Mouse (Mus musculus): ENCODE data around the gene Bcar1. TPM values are rescaled to one million over a fixed set of nuclear protein-coding genes. Genes with fewer than 3 reads are reported as not detected.

The Bcar1 gene
- polyA plus RNA-seq, 1 experiment from 2014 or later = 41.5 TPM

DNA sequence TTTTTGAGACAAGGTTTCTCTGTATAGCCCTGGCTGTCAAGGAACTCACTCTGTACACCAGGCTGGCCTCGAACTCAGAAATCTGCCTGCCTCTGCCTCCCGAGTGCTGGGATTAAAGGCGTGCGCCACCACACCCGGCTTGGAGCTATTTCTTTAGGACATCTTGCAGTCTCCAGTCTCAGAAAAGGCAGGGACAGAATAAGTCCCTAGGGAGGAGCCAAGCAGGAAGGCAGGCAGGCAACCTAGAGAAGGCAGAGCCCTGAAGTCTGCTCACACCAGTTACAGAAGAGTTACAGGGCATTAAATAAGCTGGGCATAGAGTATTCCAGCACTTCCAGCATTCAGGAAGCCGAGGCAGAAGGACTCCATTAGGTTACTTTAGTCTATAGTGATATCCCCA is 18.3 kb downstream of the Bcar1 start:
- Histone ChIP-seq H3K9me3 (replicated peaks) (no peaks in the 10 kb centered on the region), H3K27ac (replicated peaks) (no peak overlapping the region), H3K9ac (replicated peaks) (no peak overlapping the region), H3K4me3 (replicated peaks) (no peak overlapping the region), H3K4me2 (no peak overlapping the region), H3K4me1 (peaks cover 58% of the 10 kb centered on the region), H3K27me3 (replicated peaks) (no peaks in the 10 kb centered on the region), H3K36me3 (peaks cover 6% of the 10 kb centered on the region)
- WGBS = 95% methylated on average over 6 of the region's 6 CpGs
- ATAC-seq (ENCODE audit: low FRiP score) = no peak

DNA sequence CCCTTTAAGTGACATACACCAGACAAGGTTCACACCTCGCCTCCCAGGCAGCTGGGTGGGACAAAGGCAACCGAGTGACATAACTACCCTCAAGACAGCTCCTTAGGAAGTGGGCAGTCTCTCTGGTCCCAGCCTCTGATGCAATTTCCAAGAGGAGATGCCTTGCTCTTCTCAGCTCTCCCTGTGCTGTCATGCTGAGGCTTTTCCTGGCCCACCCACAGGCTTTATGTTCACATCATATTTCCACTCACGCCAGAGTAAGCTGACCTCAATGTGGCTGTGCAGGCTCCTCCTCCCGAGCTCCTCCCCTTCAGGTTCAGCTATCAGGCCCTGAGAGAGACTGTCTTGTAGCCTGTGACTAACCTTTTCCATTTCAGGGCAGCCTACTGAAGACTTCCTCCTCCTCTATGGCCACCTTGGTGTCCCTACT is 23.5 kb downstream of the Bcar1 start:
- WGBS = 69% methylated on average over 4 of the region's 4 CpGs
- H3K9me3 ChIP-seq (replicated peaks) = no peaks in the 10 kb centered on the region
- no peak for ATAC-seq (ENCODE audit: low FRiP score)
- no peak overlapping the region; the same call in 1 of the 2 replicates for H3K27ac ChIP-seq (replicated peaks)
- H3K4me2 ChIP-seq = no peak overlapping the region
- H3K4me1 ChIP-seq = peaks cover 58% of the 10 kb centered on the region
- no peaks in the 10 kb centered on the region for H3K27me3 ChIP-seq (replicated peaks)
- no peak overlapping the region for H3K9ac ChIP-seq (replicated peaks)
- peaks cover 25% of the 10 kb centered on the region for H3K36me3 ChIP-seq
- H3K4me3 ChIP-seq (replicated peaks) = no peak overlapping the region

DNA sequence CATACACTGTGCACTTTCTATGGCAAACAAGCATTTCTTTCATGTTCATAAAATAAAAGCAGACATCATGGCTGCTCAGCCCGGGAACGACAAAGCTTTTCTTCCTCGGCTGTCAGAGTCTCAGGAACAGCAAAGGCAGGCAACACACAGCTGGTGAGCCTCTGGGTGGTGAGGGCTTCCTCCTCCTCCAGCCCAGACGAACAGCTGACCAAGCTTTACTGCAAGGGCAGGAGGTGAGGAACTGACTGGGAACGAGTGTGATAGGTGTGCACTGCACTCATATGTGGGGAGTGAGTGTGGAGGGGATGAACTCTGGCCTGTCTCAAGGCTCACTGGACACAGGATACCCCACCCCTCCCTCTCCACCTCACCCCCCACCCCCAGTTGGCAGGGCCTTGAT is 24.7 kb downstream of the Bcar1 start:
- WGBS = 40% methylated on average over 5 of the region's 5 CpGs
- H3K27ac ChIP-seq (replicated peaks) = peak overlapping the region; percentile 56
- no peak for ATAC-seq (ENCODE audit: low FRiP score)

DNA sequence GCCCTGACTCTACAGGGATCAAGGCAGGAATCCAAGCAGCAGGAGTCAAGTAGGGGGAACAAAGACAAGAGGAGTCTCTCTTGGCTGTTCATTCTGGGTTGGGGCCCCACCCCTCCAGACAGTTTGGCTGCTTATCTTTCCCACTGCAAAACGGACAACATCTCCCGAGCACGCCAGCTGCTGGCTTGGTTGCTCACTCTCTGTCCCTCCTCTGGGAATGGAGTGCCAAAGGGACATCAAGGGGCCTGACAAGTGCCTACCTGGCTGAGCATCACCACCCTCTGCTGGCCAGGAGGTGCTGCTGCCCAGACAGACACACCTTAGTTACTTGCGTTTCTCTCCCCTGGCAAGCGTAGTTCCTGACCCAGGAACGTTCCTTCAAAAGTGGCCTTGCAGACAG is 25.7 kb downstream of the Bcar1 start:
- H3K9me3 ChIP-seq (replicated peaks) = no peaks in the 10 kb centered on the region
- H3K4me2 ChIP-seq = no peak overlapping the region
- peaks cover 47% of the 10 kb centered on the region for H3K36me3 ChIP-seq
- no peak overlapping the region for H3K4me3 ChIP-seq (replicated peaks)
- 45% methylated on average over 6 of the region's 6 CpGs for WGBS
- no peak for ATAC-seq (ENCODE audit: low FRiP score)
- H3K27me3 ChIP-seq (replicated peaks) = no peaks in the 10 kb centered on the region
- H3K9ac ChIP-seq (replicated peaks) = no peak overlapping the region
- H3K27ac ChIP-seq (replicated peaks) = peak overlapping the region; percentile 94
- H3K4me1 ChIP-seq = peaks cover 52% of the 10 kb centered on the region

More for the DNA sequence above, 24.7 kb downstream of the Bcar1 start:
- H3K27me3 ChIP-seq (replicated peaks) = no peaks in the 10 kb centered on the region
- H3K9me3 ChIP-seq (replicated peaks) = no peaks in the 10 kb centered on the region
- no peak overlapping the region for H3K4me3 ChIP-seq (replicated peaks)
- H3K9ac ChIP-seq (replicated peaks) = no peak overlapping the region
- peaks cover 36% of the 10 kb centered on the region for H3K36me3 ChIP-seq
- H3K4me1 ChIP-seq = peaks cover 50% of the 10 kb centered on the region
- H3K4me2 ChIP-seq = no peak overlapping the region

DNA sequence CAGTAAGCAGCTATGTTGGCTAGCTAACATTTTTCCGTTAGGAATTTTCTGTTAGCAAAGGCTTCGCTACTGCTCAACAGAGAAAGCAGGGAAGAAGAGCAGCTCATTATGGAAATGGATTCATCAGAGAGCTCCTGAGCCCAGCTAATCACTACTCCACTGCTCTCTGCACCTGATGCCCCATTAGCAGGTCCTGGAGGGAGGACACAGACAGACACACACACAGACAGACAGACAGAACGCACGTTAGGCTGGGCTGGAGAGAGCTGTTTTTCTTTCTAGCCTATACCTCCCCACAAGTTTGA is 26.2 kb downstream of the Bcar1 start:
- Histone ChIP-seq H3K4me2 (peak overlapping the region; percentile 34; the same call in 1 of the 2 replicates), H3K27ac (replicated peaks) (peak overlapping the region; percentile 94), H3K4me3 (replicated peaks) (no peak overlapping the region), H3K9ac (replicated peaks) (peak overlapping the region; percentile 36), H3K36me3 (peaks cover 48% of the 10 kb centered on the region), H3K4me1 (peaks cover 56% of the 10 kb centered on the region), H3K9me3 (replicated peaks) (no peaks in the 10 kb centered on the region), H3K27me3 (replicated peaks) (no peaks in the 10 kb centered on the region)
- WGBS = 18% methylated on average over 4 of the region's 4 CpGs
- no peak for ATAC-seq (ENCODE audit: low FRiP score)

DNA sequence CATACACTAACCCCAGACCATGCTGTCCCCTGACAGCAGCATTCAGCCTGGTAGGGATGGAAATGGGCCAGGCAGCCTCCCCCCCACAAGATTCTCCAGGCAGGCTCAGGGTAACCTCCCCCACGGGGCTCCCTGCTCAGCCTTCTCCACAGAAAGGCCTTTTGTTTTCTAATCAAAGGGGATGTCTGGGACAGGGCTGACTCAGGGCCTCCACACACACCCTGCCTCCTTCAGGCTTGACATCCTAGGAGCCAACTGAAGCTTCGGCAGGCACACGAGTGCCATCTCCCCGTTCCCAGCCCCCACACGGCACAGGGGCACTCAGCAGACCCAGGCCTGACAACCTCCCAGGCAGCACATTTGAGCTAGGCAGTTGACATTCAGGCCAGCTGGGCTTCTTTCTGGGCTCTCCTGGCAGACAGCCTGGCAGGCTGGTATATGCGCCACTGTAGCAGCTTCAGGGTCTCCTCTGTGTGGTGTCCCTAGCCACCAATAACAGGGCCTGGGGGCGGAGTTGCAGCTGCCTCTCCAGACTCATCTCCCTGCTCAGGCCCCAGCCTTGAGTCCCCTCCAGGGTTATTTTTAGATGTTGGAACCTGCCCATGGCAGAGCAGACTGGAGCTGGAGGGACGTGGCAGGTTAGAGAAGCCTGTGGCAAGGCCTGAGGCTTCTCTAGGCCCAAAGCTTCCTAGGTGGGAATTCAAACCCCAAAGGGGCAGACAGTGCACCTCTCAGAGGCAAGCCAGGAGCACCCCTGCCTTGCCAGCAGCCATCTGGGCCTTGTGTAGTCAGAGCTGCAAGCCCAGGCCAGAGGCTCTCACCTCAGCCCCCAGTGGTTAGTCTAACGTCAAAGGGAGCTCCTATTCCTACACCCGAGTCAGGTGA is 26.8 kb downstream of the Bcar1 start:
- 14% methylated on average over 10 of the region's 10 CpGs for WGBS
- Histone ChIP-seq H3K27me3 (replicated peaks) (no peaks in the 10 kb centered on the region), H3K27ac (replicated peaks) (peak overlapping the region; percentile 94), H3K9me3 (replicated peaks) (no peaks in the 10 kb centered on the region), H3K9ac (replicated peaks) (peak overlapping the region; percentile 36), H3K36me3 (peaks cover 53% of the 10 kb centered on the region), H3K4me3 (replicated peaks) (no peak overlapping the region), H3K4me1 (peaks cover 57% of the 10 kb centered on the region), H3K4me2 (peak overlapping the region; percentile 34)
- ATAC-seq (ENCODE audit: low FRiP score) = peak; percentile 83

DNA sequence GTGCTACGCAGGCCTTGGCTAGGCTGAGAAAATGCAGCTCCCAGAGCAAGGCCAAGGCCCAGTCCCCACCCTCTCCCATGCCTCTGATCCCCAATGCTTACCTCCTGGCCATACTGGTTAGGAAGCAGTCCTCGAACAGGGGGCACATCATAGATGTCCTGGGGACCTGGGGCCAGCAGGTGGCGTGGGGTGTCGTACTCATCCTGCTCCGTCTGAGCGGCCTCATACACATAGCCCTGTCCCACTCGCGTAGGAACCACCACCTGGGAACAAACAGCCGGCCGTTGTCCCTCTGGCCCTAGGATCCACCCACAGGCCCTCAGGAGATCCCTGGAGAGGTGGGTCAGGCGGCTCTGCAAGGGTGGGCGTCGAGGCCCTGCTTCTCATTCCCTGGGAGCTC is 28.1 kb downstream of the Bcar1 start:
- no peak overlapping the region for H3K9ac ChIP-seq (replicated peaks)
- H3K36me3 ChIP-seq = peaks cover 61% of the 10 kb centered on the region

DNA sequence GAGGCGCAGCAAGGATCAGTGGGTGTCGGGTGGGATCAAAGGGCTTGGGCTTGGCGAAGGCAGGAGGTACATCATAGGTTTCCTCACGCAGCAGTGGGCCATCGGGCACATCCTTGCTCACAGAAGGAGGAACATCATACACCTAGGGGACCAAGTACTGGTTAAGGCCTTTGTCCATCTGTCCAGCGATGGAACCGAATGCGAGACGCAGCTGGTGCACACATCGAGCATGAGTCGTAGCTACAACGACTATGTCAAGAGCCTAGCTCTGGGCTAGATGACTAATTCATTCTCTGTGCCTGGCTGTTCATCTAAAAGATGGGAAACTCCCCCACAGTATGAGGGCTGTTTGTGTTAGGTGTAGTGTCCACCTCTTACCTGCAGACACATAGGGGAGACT is 29.3 kb downstream of the Bcar1 start:
- Histone ChIP-seq H3K36me3 (peaks cover 61% of the 10 kb centered on the region), H3K4me1 (peaks cover 46% of the 10 kb centered on the region), H3K27ac (replicated peaks) (no peak overlapping the region), H3K4me3 (replicated peaks) (no peak overlapping the region), H3K4me2 (no peak overlapping the region), H3K9me3 (replicated peaks) (no peaks in the 10 kb centered on the region), H3K27me3 (replicated peaks) (no peaks in the 10 kb centered on the region), H3K9ac (replicated peaks) (no peak overlapping the region)
- no peak for ATAC-seq (ENCODE audit: low FRiP score)
- WGBS = 94% methylated on average over 12 of the region's 12 CpGs

More for the DNA sequence above, 28.1 kb downstream of the Bcar1 start:
- Histone ChIP-seq H3K27ac (replicated peaks) (peak overlapping the region; percentile 94), H3K27me3 (replicated peaks) (no peaks in the 10 kb centered on the region), H3K4me3 (replicated peaks) (no peak overlapping the region), H3K4me1 (peaks cover 55% of the 10 kb centered on the region), H3K4me2 (no peak overlapping the region), H3K9me3 (replicated peaks) (no peaks in the 10 kb centered on the region)
- WGBS = 73% methylated on average over 13 of the region's 13 CpGs
- ATAC-seq (ENCODE audit: low FRiP score) = no peak

DNA sequence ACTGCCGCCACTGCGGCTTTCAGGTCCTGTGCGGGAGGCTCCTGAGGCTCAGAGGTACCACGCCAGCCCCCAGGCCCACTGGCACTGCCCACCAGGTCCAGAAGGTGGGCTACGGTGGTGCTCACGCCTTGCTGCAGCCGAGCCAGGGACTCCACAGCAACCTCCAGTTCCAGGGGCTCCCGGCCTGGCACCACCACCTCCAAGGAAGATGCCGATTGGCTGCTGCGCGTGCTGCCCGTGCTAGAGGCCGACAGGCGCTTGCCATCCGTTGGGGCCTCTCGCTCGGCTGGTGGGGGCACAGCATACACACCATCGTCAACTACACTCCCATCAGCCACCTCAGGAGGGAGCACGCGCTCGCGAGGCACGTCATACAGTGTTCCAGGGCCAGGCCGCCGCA is 29.8 kb downstream of the Bcar1 start:
- Histone ChIP-seq H3K27me3 (replicated peaks) (no peaks in the 10 kb centered on the region), H3K36me3 (peaks cover 60% of the 10 kb centered on the region)
- WGBS = 92% methylated on average over 25 of the region's 25 CpGs

DNA sequence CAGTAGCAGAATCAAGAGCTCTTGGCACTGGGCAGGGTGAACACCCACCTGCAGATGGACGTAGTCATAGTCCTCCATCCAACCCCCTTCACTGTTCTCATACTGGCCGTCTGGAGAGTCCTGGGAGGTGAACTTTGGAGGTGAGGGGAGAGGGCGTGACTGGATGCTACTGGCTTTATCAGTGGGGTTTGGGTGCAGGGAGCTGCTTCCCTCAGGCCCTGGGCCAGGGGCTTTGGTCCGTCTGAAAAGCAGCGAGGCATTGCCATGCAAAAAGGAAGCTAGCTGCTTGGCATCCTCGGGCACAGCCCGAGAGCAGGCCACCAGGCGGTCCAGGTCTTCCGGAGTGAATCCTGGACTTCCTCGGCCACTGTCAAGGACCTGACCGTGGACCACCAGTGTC is 30.3 kb downstream of the Bcar1 start:
- Histone ChIP-seq H3K9ac (replicated peaks) (no peak overlapping the region), H3K9me3 (replicated peaks) (no peaks in the 10 kb centered on the region), H3K36me3 (peaks cover 64% of the 10 kb centered on the region), H3K4me1 (peaks cover 38% of the 10 kb centered on the region), H3K4me2 (no peak overlapping the region), H3K4me3 (replicated peaks) (no peak overlapping the region), H3K27me3 (replicated peaks) (no peaks in the 10 kb centered on the region), H3K27ac (replicated peaks) (no peak overlapping the region)
- no peak for ATAC-seq (ENCODE audit: low FRiP score)
- 91% methylated on average over 11 of the region's 11 CpGs for WGBS

More for the DNA sequence above, 29.8 kb downstream of the Bcar1 start:
- Histone ChIP-seq H3K4me3 (replicated peaks) (no peak overlapping the region), H3K4me1 (peaks cover 43% of the 10 kb centered on the region), H3K9me3 (replicated peaks) (no peaks in the 10 kb centered on the region), H3K9ac (replicated peaks) (no peak overlapping the region), H3K27ac (replicated peaks) (no peak overlapping the region), H3K4me2 (no peak overlapping the region)
- no peak for ATAC-seq (ENCODE audit: low FRiP score)

DNA sequence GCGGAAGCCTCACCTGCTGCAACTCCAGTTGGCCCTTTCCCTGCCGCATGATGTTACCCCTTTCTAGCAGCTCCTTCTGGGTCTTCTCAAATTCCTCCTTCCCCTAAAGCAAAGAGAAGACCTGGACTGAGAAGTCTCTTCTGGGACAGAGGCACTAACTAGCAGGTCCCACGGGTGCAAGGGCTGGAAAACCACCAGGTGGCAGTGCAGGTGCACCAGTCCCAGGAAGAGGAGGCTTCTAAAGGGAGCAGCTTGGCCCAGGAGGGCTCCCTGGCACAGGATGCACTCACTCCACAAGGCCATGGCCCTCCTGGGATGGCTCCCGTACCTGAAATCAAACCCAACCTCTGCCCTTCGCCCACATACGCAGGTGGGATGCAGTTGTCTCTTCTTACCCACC is 31.0 kb downstream of the Bcar1 start:
- H3K36me3 ChIP-seq = peaks cover 64% of the 10 kb centered on the region
- H3K27me3 ChIP-seq (replicated peaks) = no peaks in the 10 kb centered on the region
- no peak overlapping the region for H3K9ac ChIP-seq (replicated peaks)
- ATAC-seq (ENCODE audit: low FRiP score) = no peak
- no peak overlapping the region for H3K4me3 ChIP-seq (replicated peaks)
- no peak overlapping the region for H3K27ac ChIP-seq (replicated peaks)
- WGBS = 72% methylated on average over 6 of the region's 6 CpGs
- peaks cover 31% of the 10 kb centered on the region for H3K4me1 ChIP-seq
- no peak overlapping the region for H3K4me2 ChIP-seq
- H3K9me3 ChIP-seq (replicated peaks) = no peaks in the 10 kb centered on the region

DNA sequence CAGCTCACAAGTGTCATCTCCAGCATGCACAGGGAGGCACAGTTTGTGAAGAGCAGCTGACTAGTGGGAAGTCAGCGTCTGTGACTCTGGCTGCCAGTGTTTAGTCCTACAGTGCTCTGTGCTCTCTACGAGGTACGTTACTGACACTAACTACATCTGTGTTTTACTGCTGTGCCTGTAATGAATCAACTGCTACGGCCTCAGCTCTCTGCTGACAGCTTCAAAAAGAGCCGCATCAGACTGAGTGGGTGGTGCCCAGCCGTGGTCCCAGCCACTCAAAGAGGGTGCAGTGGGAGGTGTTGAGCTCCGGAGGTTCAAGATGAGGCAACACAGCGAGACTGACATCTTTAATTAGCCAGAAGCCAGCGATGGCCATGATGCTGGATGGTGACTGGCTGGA is 31.5 kb downstream of the Bcar1 start:
- Histone ChIP-seq H3K27me3 (replicated peaks) (no peaks in the 10 kb centered on the region), H3K36me3 (peaks cover 64% of the 10 kb centered on the region), H3K4me2 (no peak overlapping the region), H3K9ac (replicated peaks) (no peak overlapping the region), H3K27ac (replicated peaks) (no peak overlapping the region), H3K4me1 (peaks cover 27% of the 10 kb centered on the region), H3K4me3 (replicated peaks) (no peak overlapping the region), H3K9me3 (replicated peaks) (no peaks in the 10 kb centered on the region)
- ATAC-seq (ENCODE audit: low FRiP score) = no peak
- WGBS = 51% methylated on average over 9 of the region's 9 CpGs
